Mouse (Mus musculus) C2C12 (cell line): ENCODE data around the gene Mettl22.

Experiments used
- CTCF ChIP-seq: IDR thresholded peaks from one replicate; pipeline ENCODE4 v1.5.1; 2011; ENCODE audit not compliant: control insufficient read depth, insufficient read depth, insufficient read length
- MYOD1 ChIP-seq: IDR thresholded peaks from one replicate; pipeline ENCODE4 v1.6.1; 2011; ENCODE audit warnings: low read depth; ENCODE audit not compliant: control insufficient read depth, insufficient read length
- USF1 ChIP-seq: IDR thresholded peaks from one replicate; pipeline ENCODE4 v1.6.1; 2011; ENCODE audit warnings: low read depth, mild to moderate bottlenecking, control low read depth, moderate library complexity

DNA sequence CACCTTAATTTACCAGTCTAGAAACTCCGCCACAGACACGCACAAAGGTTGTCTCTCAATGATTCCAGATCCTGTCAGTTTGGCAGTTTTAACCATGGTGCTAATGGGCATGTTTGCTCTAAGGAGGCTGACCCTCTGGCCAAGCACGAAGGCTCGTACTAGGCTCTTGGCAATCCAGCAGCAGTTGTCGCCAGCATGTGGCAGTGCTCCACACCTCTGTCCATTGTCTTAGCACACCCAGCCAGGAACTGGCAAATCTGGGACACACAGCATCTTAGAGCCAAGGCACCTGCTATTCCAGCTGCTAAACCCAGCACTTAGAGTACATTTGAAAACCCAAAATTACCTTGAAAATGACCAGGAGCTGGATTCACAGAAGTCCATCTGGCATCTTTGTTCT lies 18.8 kb downstream of the Mettl22 start:
- TF ChIP-seq CTCF (no peak), USF1 (no peak), MYOD1 (no peak)
